Mouse (Mus musculus) adrenal gland, adult (tissue): ENCODE data around the gene Casc1.
"Not testable (repeated sequence)": the region's sequence is repeated elsewhere in the genome, so short reads cannot be mapped to it uniquely, and the experiment has no call there.

Source experiments
- DNase-seq, 2 experiments: peaks; one replicate each; pipeline ENCODE4 v3.0.0; 2022 to 2023; ENCODE audit warnings: low spot score in 1 of 2; ENCODE audit not compliant: inconsistent age in 2 of 2

The Casc1 gene

GRCm38 (mm10) chr6:145139776-145140475 lies 70.9 kb downstream of the Casc1 start:
- DNase-seq: peak in 1 of 2 experiments; percentile 31

GRCm38 (mm10) chr6:145139236-145139635 lies 71.6 kb downstream of the Casc1 start:
- DNase-seq: no peak

GRCm38 (mm10) chr6:145136831-145137230 lies 74.0 kb downstream of the Casc1 start:
- DNase-seq: no peak

GRCm38 (mm10) chr6:145135804-145136203 lies 75.0 kb downstream of the Casc1 start:
- DNase-seq: no peak

GRCm38 (mm10) chr6:145135295-145135694 lies 75.5 kb downstream of the Casc1 start:
- no peak for DNase-seq

- not testable (repeated sequence) for DNase-seq
These were observed 77.8 kb downstream of the Casc1 start for GRCm38 (mm10) chr6:145132969-145133368.

- no peak for DNase-seq
These were observed 78.8 kb downstream of the Casc1 start for GRCm38 (mm10) chr6:145131991-145132390.

GRCm38 (mm10) chr6:145129563-145129962 lies 81.2 kb downstream of the Casc1 start:
- DNase-seq: no peak

GRCm38 (mm10) chr6:145127652-145128051 lies 83.2 kb downstream of the Casc1 start:
- DNase-seq: no peak

- DNase-seq: peak in 1 of 2 experiments; percentile 69
These were observed 85.2 kb downstream of the Casc1 start for GRCm38 (mm10) chr6:145125591-145126113.
